Mouse (Mus musculus) small intestine, adult 2 months (tissue): ENCODE measurements at regions not wholly inside any gene's neighbourhood (a gene's known extent, or its start where the extent isn't known, plus 50 kb on each side); places are given as distances from the start of the nearest gene placed in this dataset.

Experiments
- H3K27ac ChIP-seq: fragments of 200-500 bp; 2 replicates; pipeline ENCODE4 v1.5.1; 2012; ENCODE audit warnings: low read depth, low read length, control low read depth, inconsistent platforms; ENCODE audit not compliant: insufficient read depth
- H3K27me3 ChIP-seq: fragments of 200-500 bp; 2 replicates; pipeline ENCODE4 v1.6.1; 2012; ENCODE audit warnings: mild to moderate bottlenecking, moderate library complexity, low read length, inconsistent platforms; ENCODE audit not compliant: control insufficient read depth, insufficient read depth
- H3K36me3 ChIP-seq: fragments of 200-500 bp; 2 replicates; pipeline ENCODE4 v1.6.1; 2012; ENCODE audit warnings: mild to moderate bottlenecking, low read length, control low read depth, inconsistent platforms; ENCODE audit not compliant: control insufficient read depth, insufficient read depth
- H3K4me1 ChIP-seq: fragments of 200-500 bp; 2 replicates; pipeline ENCODE4 v1.6.1; 2012; ENCODE audit warnings: low read length, inconsistent platforms, mixed read lengths; ENCODE audit not compliant: control insufficient read depth, insufficient read depth, insufficient read length
- H3K4me3 ChIP-seq: fragments of 200-500 bp; 2 replicates; pipeline ENCODE4 v1.5.1; 2012; ENCODE audit warnings: low read depth, mild to moderate bottlenecking, control low read depth, inconsistent platforms, low read length, moderate library complexity
- CTCF ChIP-seq: fragments of 200-500 bp; IDR thresholded peaks from 2 replicates; pipeline ENCODE4 v1.5.1; 2012; ENCODE audit warnings: low read depth, mild to moderate bottlenecking, control low read depth, inconsistent platforms, low read length, moderate library complexity, mixed read lengths; ENCODE audit not compliant: insufficient replicate concordance, insufficient read length; ENCODE audit errors: extremely low read depth
- POLR2A ChIP-seq: fragments of 200-500 bp; IDR thresholded peaks from 2 replicates; pipeline ENCODE4 v1.6.1; 2012; ENCODE audit warnings: low read depth, mild to moderate bottlenecking, control low read depth, inconsistent platforms, low read length, moderate library complexity
- whole genome bisulfite sequencing: fragments of 180-500 bp; shearing (Covaris S2); methylation state at CpG from one replicate; pipeline ENCODE4 v1.1.7; 2018; 5-methylcytosine and 5-hydroxymethylcytosine counted together

DNA sequence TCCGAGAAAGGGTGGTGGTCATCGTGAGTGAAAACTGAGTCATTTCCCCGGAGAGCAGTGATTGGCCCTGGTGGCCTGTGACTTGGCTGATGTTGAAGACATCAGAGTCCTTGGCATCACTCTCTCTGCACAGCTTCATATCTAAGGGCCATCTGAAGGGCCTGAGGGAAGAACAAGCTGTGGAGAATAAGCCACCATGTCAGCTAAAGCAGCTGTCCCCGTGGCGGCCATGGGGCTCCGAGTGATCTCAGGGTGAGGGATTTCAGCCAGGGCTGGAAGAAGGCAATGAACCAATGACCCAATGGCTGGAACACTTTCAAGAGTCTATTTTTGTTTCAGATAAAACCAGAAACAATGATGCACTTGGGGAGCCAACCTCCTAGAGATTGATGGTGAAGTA, 62.2 kb downstream of the Ttc32 start:
- H3K27me3 ChIP-seq = no peaks in the 10 kb centered on the region
- WGBS = 85% methylated on average over 6 of the region's 6 CpGs
- TF ChIP-seq POLR2A (no peak), CTCF (no peak)
- no peaks in the 10 kb centered on the region for H3K36me3 ChIP-seq
- H3K4me1 ChIP-seq = no peaks in the 10 kb centered on the region
- no peak overlapping the region for H3K4me3 ChIP-seq
- no peak overlapping the region for H3K27ac ChIP-seq

GRCm38 (mm10) chr12:9095061-9095460, 65.3 kb downstream of the Ttc32 start:
- Histone ChIP-seq H3K27ac (no peak overlapping the region), H3K27me3 (no peaks in the 10 kb centered on the region), H3K4me3 (no peak overlapping the region), H3K4me1 (no peaks in the 10 kb centered on the region), H3K36me3 (no peaks in the 10 kb centered on the region)
- TF ChIP-seq CTCF (no peak), POLR2A (no peak)

- H3K4me1 ChIP-seq = no peaks in the 10 kb centered on the region
- WGBS = 42% methylated on average over 3 of the region's 3 CpGs
- TF ChIP-seq CTCF (no peak), POLR2A (no peak)
- no peak overlapping the region for H3K4me3 ChIP-seq
- no peaks in the 10 kb centered on the region for H3K36me3 ChIP-seq
- no peak overlapping the region for H3K27ac ChIP-seq
- no peaks in the 10 kb centered on the region for H3K27me3 ChIP-seq
Observed at GRCm38 (mm10) chr12:9106416-9106815, 76.6 kb downstream of the Ttc32 start.

DNA sequence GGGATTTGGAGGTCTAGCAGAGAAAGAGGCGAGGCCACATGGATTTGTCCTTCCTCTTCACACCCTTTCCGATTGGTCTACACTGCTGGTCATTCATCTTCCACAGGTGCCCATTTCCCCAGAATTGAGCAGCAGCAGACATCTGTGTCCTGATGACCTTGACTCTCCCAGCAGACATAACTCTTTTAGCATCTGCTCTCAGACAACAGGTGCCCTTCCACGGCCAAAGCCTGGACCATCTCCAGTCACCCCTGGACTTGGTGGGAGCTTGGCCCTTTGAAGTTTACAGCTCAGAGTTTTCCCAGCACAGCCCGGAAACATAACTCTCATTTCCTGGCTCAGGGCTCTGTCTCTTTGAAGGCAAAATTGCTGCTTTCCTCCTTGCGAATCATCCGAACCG, 80.0 kb downstream of the Ttc32 start:
- Histone ChIP-seq H3K27ac (no peak overlapping the region), H3K4me1 (no peaks in the 10 kb centered on the region), H3K27me3 (no peaks in the 10 kb centered on the region), H3K4me3 (no peak overlapping the region), H3K36me3 (no peaks in the 10 kb centered on the region)
- TF ChIP-seq CTCF = no peak
- TF ChIP-seq POLR2A = no peak
- WGBS = 62% methylated on average over 7 of the region's 7 CpGs

GRCm38 (mm10) chr12:9112161-9112674, 82.4 kb downstream of the Ttc32 start:
- Histone ChIP-seq H3K36me3 (no peaks in the 10 kb centered on the region), H3K4me1 (no peaks in the 10 kb centered on the region), H3K27me3 (no peaks in the 10 kb centered on the region), H3K4me3 (no peak overlapping the region), H3K27ac (no peak overlapping the region)
- no peak for TF ChIP-seq POLR2A
- no peak for TF ChIP-seq CTCF
- 53% methylated on average over 3 of the region's 3 CpGs for WGBS

GRCm38 (mm10) chr12:9113652-9114051, 83.9 kb downstream of the Ttc32 start:
- Histone ChIP-seq H3K27me3 (no peaks in the 10 kb centered on the region), H3K36me3 (no peaks in the 10 kb centered on the region), H3K4me3 (no peak overlapping the region), H3K4me1 (no peaks in the 10 kb centered on the region), H3K27ac (no peak overlapping the region)
- WGBS = 78% methylated on average over 6 of the region's 6 CpGs
- no peak for TF ChIP-seq POLR2A
- no peak for TF ChIP-seq CTCF

DNA sequence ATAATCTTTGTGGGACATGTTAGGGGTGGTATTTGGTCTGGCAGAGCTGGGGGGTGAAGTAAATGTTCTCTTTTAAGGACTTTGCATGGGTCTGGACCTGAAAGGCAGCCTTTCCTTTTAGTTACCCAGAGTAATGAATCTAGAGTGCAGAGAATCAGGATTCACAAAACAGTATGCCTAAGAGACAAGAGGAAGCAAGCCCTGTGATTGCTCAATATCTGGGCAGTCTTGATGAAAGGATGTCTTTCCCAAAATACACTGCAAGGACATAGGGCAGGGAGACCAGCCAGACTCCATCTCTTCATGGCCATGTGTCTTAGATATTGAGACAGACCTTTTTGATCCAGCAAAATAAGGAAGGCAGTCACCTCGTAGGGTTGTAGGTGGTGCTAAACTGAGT, 84.3 kb downstream of the Ttc32 start:
- H3K4me1 ChIP-seq = no peaks in the 10 kb centered on the region
- WGBS = 85% methylated on average over 1 of the region's 1 CpGs
- no peak overlapping the region for H3K27ac ChIP-seq
- H3K27me3 ChIP-seq = no peaks in the 10 kb centered on the region
- no peaks in the 10 kb centered on the region for H3K36me3 ChIP-seq
- TF ChIP-seq CTCF = no peak
- no peak for TF ChIP-seq POLR2A
- no peak overlapping the region for H3K4me3 ChIP-seq

GRCm38 (mm10) chr12:9118576-9118975, 88.8 kb downstream of the Ttc32 start:
- no peak for TF ChIP-seq POLR2A
- TF ChIP-seq CTCF = no peak
- H3K36me3 ChIP-seq = no peaks in the 10 kb centered on the region
- 71% methylated on average over 2 of the region's 2 CpGs for WGBS

More at GRCm38 (mm10) chr12:9118576-9118975, 88.8 kb downstream of the Ttc32 start:
- Histone ChIP-seq H3K27me3 (no peaks in the 10 kb centered on the region), H3K4me3 (no peak overlapping the region), H3K27ac (no peak overlapping the region), H3K4me1 (no peaks in the 10 kb centered on the region)
